Mouse (Mus musculus): ENCODE measurements at regions not wholly inside any gene's neighbourhood (a gene's known extent, or its start where the extent isn't known, plus 50 kb on each side); places are given as distances from the start of the nearest gene placed in this dataset.

- H3K9me3 ChIP-seq (ENCODE audit: control insufficient read depth), result no peaks in the 10 kb centered on the region
- no peak overlapping the region for H3K9ac ChIP-seq (ENCODE audit: low read depth, low read length)
- no peaks in the 10 kb centered on the region for H3K36me3 ChIP-seq (ENCODE audit: control insufficient read depth, insufficient read depth)
- no peak for TF ChIP-seq CTCF (IDR thresholded peaks at IDR 0.05; ENCODE audit: low read depth)
- WGBS, result 57% methylated on average over 2 of the region's 2 CpGs
- ATAC-seq, result no peak
- H3K27ac ChIP-seq (ENCODE audit: low read depth, low read length), result no peak overlapping the region
- no peak overlapping the region for H3K4me2 ChIP-seq (replicated peaks; ENCODE audit: low read depth)
- no peak overlapping the region for H3K4me3 ChIP-seq (ENCODE audit: low read depth, low read length)
- H3K4me1 ChIP-seq (replicated peaks; ENCODE audit: control insufficient read depth, insufficient read depth, low read length), result no peaks in the 10 kb centered on the region
- H3K27me3 ChIP-seq (replicated peaks; ENCODE audit: control insufficient read depth, insufficient read depth, low read length), result no peaks in the 10 kb centered on the region
Observed at GRCm38 (mm10) chr1:80854945-80855656, 96.8 kb upstream of the Dock10 start.

- 54% methylated on average over 7 of the region's 7 CpGs for WGBS
- no peak overlapping the region for H3K4me3 ChIP-seq (ENCODE audit: low read depth, low read length)
- H3K36me3 ChIP-seq (ENCODE audit: control insufficient read depth, insufficient read depth), result no peaks in the 10 kb centered on the region
- no peaks in the 10 kb centered on the region for H3K4me1 ChIP-seq (replicated peaks; ENCODE audit: control insufficient read depth, insufficient read depth, low read length)
- no peak overlapping the region for H3K27ac ChIP-seq (ENCODE audit: low read depth, low read length)
- H3K27me3 ChIP-seq (replicated peaks; ENCODE audit: control insufficient read depth, insufficient read depth, low read length), result no peaks in the 10 kb centered on the region
- no peak for ATAC-seq
- no peaks in the 10 kb centered on the region for H3K9me3 ChIP-seq (ENCODE audit: control insufficient read depth)
- TF ChIP-seq CTCF (IDR thresholded peaks at IDR 0.05; ENCODE audit: low read depth), result no peak
- no peak overlapping the region for H3K4me2 ChIP-seq (replicated peaks; ENCODE audit: low read depth)
- H3K9ac ChIP-seq (ENCODE audit: low read depth, low read length), result no peak overlapping the region
Observed at GRCm38 (mm10) chr1:80854289-80854701, 96.0 kb upstream of the Dock10 start.

- no peaks in the 10 kb centered on the region for H3K36me3 ChIP-seq (ENCODE audit: control insufficient read depth, insufficient read depth)
- H3K4me2 ChIP-seq (replicated peaks; ENCODE audit: low read depth), result no peak overlapping the region
- TF ChIP-seq CTCF (IDR thresholded peaks at IDR 0.05; ENCODE audit: low read depth), result no peak
Observed at GRCm38 (mm10) chr1:80852761-80853160, 94.4 kb upstream of the Dock10 start.

GRCm38 (mm10) chr1:80830196-80830794 lies 72.0 kb upstream of the Dock10 start:
- Histone ChIP-seq H3K4me2 (replicated peaks; ENCODE audit: low read depth) (no peak overlapping the region), H3K9me3 (ENCODE audit: control insufficient read depth) (no peaks in the 10 kb centered on the region), H3K4me1 (replicated peaks; ENCODE audit: control insufficient read depth, insufficient read depth, low read length) (no peaks in the 10 kb centered on the region), H3K36me3 (ENCODE audit: control insufficient read depth, insufficient read depth) (no peaks in the 10 kb centered on the region), H3K27me3 (replicated peaks; ENCODE audit: control insufficient read depth, insufficient read depth, low read length) (no peaks in the 10 kb centered on the region), H3K9ac (ENCODE audit: low read depth, low read length) (no peak overlapping the region), H3K27ac (ENCODE audit: low read depth, low read length) (no peak overlapping the region), H3K4me3 (ENCODE audit: low read depth, low read length) (no peak overlapping the region)
- no peak for ATAC-seq
- peak; percentile 68 for TF ChIP-seq CTCF (IDR thresholded peaks at IDR 0.05; ENCODE audit: low read depth)

More at GRCm38 (mm10) chr1:80852761-80853160, 94.4 kb upstream of the Dock10 start:
- ATAC-seq, result no peak
- no peaks in the 10 kb centered on the region for H3K4me1 ChIP-seq (replicated peaks; ENCODE audit: control insufficient read depth, insufficient read depth, low read length)
- no peaks in the 10 kb centered on the region for H3K9me3 ChIP-seq (ENCODE audit: control insufficient read depth)
- H3K9ac ChIP-seq (ENCODE audit: low read depth, low read length), result no peak overlapping the region
- WGBS, result 55% methylated on average over 2 of the region's 2 CpGs
- H3K4me3 ChIP-seq (ENCODE audit: low read depth, low read length), result no peak overlapping the region
- no peaks in the 10 kb centered on the region for H3K27me3 ChIP-seq (replicated peaks; ENCODE audit: control insufficient read depth, insufficient read depth, low read length)
- no peak overlapping the region for H3K27ac ChIP-seq (ENCODE audit: low read depth, low read length)

GRCm38 (mm10) chr1:80826383-80826782 lies 68.1 kb upstream of the Dock10 start:
- no peak for ATAC-seq
- TF ChIP-seq CTCF (IDR thresholded peaks at IDR 0.05; ENCODE audit: low read depth), result no peak
- Histone ChIP-seq H3K4me2 (replicated peaks; ENCODE audit: low read depth) (no peak overlapping the region), H3K9ac (ENCODE audit: low read depth, low read length) (no peak overlapping the region), H3K36me3 (ENCODE audit: control insufficient read depth, insufficient read depth) (no peaks in the 10 kb centered on the region), H3K4me1 (replicated peaks; ENCODE audit: control insufficient read depth, insufficient read depth, low read length) (no peaks in the 10 kb centered on the region), H3K9me3 (ENCODE audit: control insufficient read depth) (no peaks in the 10 kb centered on the region), H3K27ac (ENCODE audit: low read depth, low read length) (no peak overlapping the region), H3K27me3 (replicated peaks; ENCODE audit: control insufficient read depth, insufficient read depth, low read length) (no peaks in the 10 kb centered on the region), H3K4me3 (ENCODE audit: low read depth, low read length) (no peak overlapping the region)
- 78% methylated on average over 1 of the region's 1 CpGs for WGBS

GRCm38 (mm10) chr1:80823953-80824352 lies 65.6 kb upstream of the Dock10 start:
- Histone ChIP-seq H3K4me1 (replicated peaks; ENCODE audit: control insufficient read depth, insufficient read depth, low read length) (no peaks in the 10 kb centered on the region), H3K4me2 (replicated peaks; ENCODE audit: low read depth) (no peak overlapping the region), H3K4me3 (ENCODE audit: low read depth, low read length) (no peak overlapping the region), H3K27ac (ENCODE audit: low read depth, low read length) (no peak overlapping the region), H3K9me3 (ENCODE audit: control insufficient read depth) (no peaks in the 10 kb centered on the region), H3K36me3 (ENCODE audit: control insufficient read depth, insufficient read depth) (no peaks in the 10 kb centered on the region), H3K9ac (ENCODE audit: low read depth, low read length) (no peak overlapping the region), H3K27me3 (replicated peaks; ENCODE audit: control insufficient read depth, insufficient read depth, low read length) (no peaks in the 10 kb centered on the region)
- no peak for ATAC-seq
- 86% methylated on average over 3 of the region's 3 CpGs for WGBS
- no peak for TF ChIP-seq CTCF (IDR thresholded peaks at IDR 0.05; ENCODE audit: low read depth)

Measured in intestine, postnatal 0 days (tissue).